Mouse (Mus musculus) C2C12 (cell line): ENCODE data around the gene Pfn1.

ENCODE experiments used
- CEBPB ChIP-seq: IDR thresholded peaks from one replicate; pipeline ENCODE4 v1.6.1; 2011; ENCODE audit warnings: low read depth, mild to moderate bottlenecking, control low read depth, moderate library complexity
- CTCF ChIP-seq: IDR thresholded peaks from one replicate; pipeline ENCODE4 v1.5.1; 2011; ENCODE audit not compliant: control insufficient read depth, insufficient read depth, insufficient read length
- FOSL1 ChIP-seq: IDR thresholded peaks from one replicate; pipeline ENCODE4 v1.8.0; 2011; ENCODE audit warnings: mild to moderate bottlenecking, low read length; ENCODE audit not compliant: poor library complexity, insufficient read depth, severe bottlenecking
- MAX ChIP-seq: IDR thresholded peaks from one replicate; pipeline ENCODE4 v1.6.1; 2011; ENCODE audit warnings: mild to moderate bottlenecking, control low read depth
- MYOD1 ChIP-seq: IDR thresholded peaks from one replicate; pipeline ENCODE4 v1.6.1; 2011; ENCODE audit warnings: low read depth; ENCODE audit not compliant: control insufficient read depth, insufficient read length
- MYOG ChIP-seq: IDR thresholded peaks from one replicate; pipeline ENCODE4 v1.6.1; 2011; ENCODE audit not compliant: control insufficient read depth, insufficient read length; ENCODE audit errors: extremely low read depth
- USF1 ChIP-seq: IDR thresholded peaks from one replicate; pipeline ENCODE4 v1.6.1; 2011; ENCODE audit warnings: low read depth, mild to moderate bottlenecking, control low read depth, moderate library complexity

DNA sequence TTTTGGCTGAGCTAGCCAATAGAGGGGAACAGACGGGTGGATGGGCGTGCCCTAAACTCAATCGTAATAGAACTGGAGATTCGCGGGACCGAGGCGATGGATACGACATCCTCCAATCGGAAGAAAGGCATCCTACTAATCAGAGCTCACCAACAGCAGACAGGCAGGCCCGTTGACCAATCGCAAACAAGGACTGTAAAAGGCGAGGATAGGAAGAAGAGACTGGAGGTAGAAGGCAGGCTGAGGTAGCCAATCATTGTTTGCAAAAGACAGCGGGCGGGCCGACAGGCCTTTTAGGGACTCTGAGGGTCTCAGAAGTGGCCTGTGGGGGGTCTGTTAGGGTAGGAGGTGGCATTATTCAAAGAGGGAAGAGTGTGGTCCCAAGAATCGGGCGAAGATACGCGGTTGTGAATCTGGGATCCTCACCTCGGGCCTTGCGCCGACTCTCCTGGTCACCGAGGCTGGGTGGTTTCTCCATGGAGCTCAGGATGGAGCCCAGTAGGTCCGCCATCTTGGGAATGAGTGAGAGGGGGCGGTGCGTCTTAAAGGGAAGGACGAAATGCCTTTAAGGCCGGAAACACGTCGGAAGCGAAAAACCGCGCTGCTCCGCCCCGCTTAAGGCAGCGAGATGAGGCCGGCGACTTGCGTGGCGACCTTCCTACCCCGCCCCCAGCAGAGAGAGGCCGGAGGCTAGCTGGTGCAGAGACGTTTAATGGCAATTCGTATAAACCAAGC lies 14.5 kb upstream of the Pfn1 start, which contains the start of gene Spag7:
- no peak for TF ChIP-seq CTCF
- no peak for TF ChIP-seq MYOD1
- no peak for TF ChIP-seq MAX
- no peak for TF ChIP-seq USF1
- no peak for TF ChIP-seq CEBPB
- TF ChIP-seq MYOG, result no peak
- TF ChIP-seq FOSL1, result no peak
